Mouse (Mus musculus) neutrophil, adult 65 days (primary cell): ENCODE results near the gene 4930447C04Rik. TPM values are rescaled to one million over a fixed set of nuclear protein-coding genes. Genes with fewer than 3 reads are reported as not detected.

ENCODE experiments used
- total RNA-seq: library from RNA; stranded (reverse); gene quantifications from 2 replicates; pipeline ENCODE4 v1.2.4, GENCODE M21; 2023

Gene 4930447C04Rik
- total RNA-seq = not detected in 2 replicates

GRCm38 (mm10) chr12:72940071-72940821, at the start of gene 4930447C04Rik:
4930447C04Rik (minus strand) TSS chr12:72940774.

GRCm38 (mm10) chr12:72939616-72940015, 958 bp downstream of the 4930447C04Rik start, which contains the start of gene Six6:
Six6 (plus strand) TSS chr12:72939892.

Other genes with a start within 250 kb of the 4930447C04Rik start
- gene Ppm1a, start 183.3 kb downstream of the 4930447C04Rik start, total RNA-seq = 115 and 131 TPM in 2 replicates
- gene Six6, start 882 bp downstream of the 4930447C04Rik start, total RNA-seq = not detected in 2 replicates
- not detected in 2 replicates for gene Six1, start 113.1 kb upstream of the 4930447C04Rik start, total RNA-seq
- gene Six4, start 172.7 kb upstream of the 4930447C04Rik start, total RNA-seq = 0.09 TPM in 1 of 2 replicates, not detected in the other
- 5.6 and 7.4 TPM in 2 replicates for gene Mnat1, start 182.9 kb upstream of the 4930447C04Rik start, total RNA-seq